In genomic region chr2:156324116-156324588, GRCm38 (mm10) we compare ENCODE assay signal across 9 mouse cellular contexts. TPM values are rescaled to one million over a fixed set of nuclear protein-coding genes. Genes with fewer than 3 reads are reported as not detected.
DNase-seq lines count a peak whose midpoint lies in the region; ATAC-seq and TF ChIP-seq lines count a peak whose summit lies in the region.
"Had no signal": no experiment of that assay in that cellular context is flagged by ENCODE, and none has a peak within 500 bp of the region (broad histone marks: within the 10 kb centered on the region; RNA-seq: fewer than 3 reads in every experiment).

No protein-coding gene starts in this region.

- 27% methylated on average over 6 of the region's 6 CpGs for WGBS in heart, embryonic 16.5 days
- WGBS in liver, embryonic 12.5 days (ENCODE audit: insufficient replicate concordance): 11% methylated on average over 6 of the region's 6 CpGs
- 70% methylated on average over 6 of the region's 6 CpGs for WGBS in forebrain, embryonic 16.5 days

- peak overlapping the region; percentile 38 for H3K4me2 ChIP-seq in heart, embryonic 16.5 days (ENCODE audit: low read depth, low read length)
- H3K4me2 ChIP-seq in liver, embryonic 12.5 days: peak overlapping the region; percentile 43
- H3K4me2 ChIP-seq in forebrain, embryonic 16.5 days (ENCODE audit: low read length): no peak overlapping the region
- H3K4me2 ChIP-seq: hindbrain, embryonic 15.5 days had no signal

- no peaks in the 10 kb centered on the region for H3K9me3 ChIP-seq in heart, embryonic 16.5 days (replicated peaks; ENCODE audit: control insufficient read depth, low read length)
- no peaks in the 10 kb centered on the region for H3K9me3 ChIP-seq in liver, embryonic 12.5 days (replicated peaks)
- H3K9me3 ChIP-seq in forebrain, embryonic 16.5 days (ENCODE audit: control insufficient read depth, low read length): no peaks in the 10 kb centered on the region
- H3K9me3 ChIP-seq: hindbrain, embryonic 15.5 days had no signal

- H3K36me3 ChIP-seq in heart, embryonic 16.5 days (ENCODE audit: control insufficient read depth, insufficient read depth): no peaks in the 10 kb centered on the region
- peaks cover 5% of the 10 kb centered on the region; the same call in 1 of the 2 replicates for H3K36me3 ChIP-seq in liver, embryonic 12.5 days
- H3K36me3 ChIP-seq in forebrain, embryonic 16.5 days (ENCODE audit: control insufficient read depth, insufficient read depth): 0 out of 2 replicates have a peak, but pooled peaks cover 3% of the 10 kb centered on the region

- DNase-seq in frontal cortex, postnatal 25 days (ENCODE audit: low spot score in 2 of 2): no peak
- peak; percentile 5 for DNase-seq in brain, embryonic 14.5 days (ENCODE audit: low read depth)
- peak; percentile 50 to 63 for DNase-seq in right cerebral cortex, postnatal 10 days (ENCODE audit: low spot score in 2 of 2)
- no peak for DNase-seq in cerebellum, adult 11 months

- H3K27me3 ChIP-seq in heart, embryonic 16.5 days (ENCODE audit: control insufficient read depth, insufficient read depth, low read length): no peaks in the 10 kb centered on the region
- H3K27me3 ChIP-seq in liver, embryonic 12.5 days (replicated peaks): no peaks in the 10 kb centered on the region
- no peaks in the 10 kb centered on the region for H3K27me3 ChIP-seq in forebrain, embryonic 16.5 days (replicated peaks; ENCODE audit: control insufficient read depth, insufficient read depth, low read length)
- H3K27me3 ChIP-seq: hindbrain, embryonic 15.5 days had no signal

- no peak for TF ChIP-seq CTCF in brain, embryonic 14.5 days (IDR thresholded peaks at IDR 0.05; ENCODE audit: borderline replicate concordance, extremely low read depth, insufficient read depth, insufficient read length)

- H3K9ac ChIP-seq in heart, embryonic 16.5 days (ENCODE audit: low read length): peak overlapping the region; percentile 33; the same call in 1 of the 2 replicates
- no peak overlapping the region for H3K9ac ChIP-seq in liver, embryonic 12.5 days
- no peak overlapping the region for H3K9ac ChIP-seq in forebrain, embryonic 16.5 days (replicated peaks; ENCODE audit: low read depth, low read length)
- H3K9ac ChIP-seq: hindbrain, embryonic 15.5 days had no signal

- peak overlapping the region; percentile 72 for H3K27ac ChIP-seq in heart, embryonic 16.5 days (ENCODE audit: low read length)
- peak overlapping the region; percentile 70 for H3K27ac ChIP-seq in liver, embryonic 12.5 days
- no peak overlapping the region for H3K27ac ChIP-seq in forebrain, embryonic 16.5 days (ENCODE audit: low read length)
- H3K27ac ChIP-seq: hindbrain, embryonic 15.5 days had no signal

- peak; percentile 88; the same call in 1 of the 2 replicates for ATAC-seq in frontal cortex, adult (ENCODE audit: low TSS enrichment)
- peak; percentile 82 for ATAC-seq in heart, embryonic 16.5 days (replicated peaks; ENCODE audit: extremely low read depth, insufficient read depth, low FRiP score)
- ATAC-seq in liver, embryonic 12.5 days: peak; percentile 72
- ATAC-seq in forebrain, embryonic 16.5 days: no peak

- peaks cover 10% of the 10 kb centered on the region for H3K4me1 ChIP-seq in heart, embryonic 16.5 days (ENCODE audit: control insufficient read depth, insufficient read depth, low read length)
- H3K4me1 ChIP-seq in liver, embryonic 12.5 days: peaks cover 20% of the 10 kb centered on the region
- H3K4me1 ChIP-seq in forebrain, embryonic 16.5 days (replicated peaks; ENCODE audit: control insufficient read depth, insufficient read depth, low read length): no peaks in the 10 kb centered on the region
- H3K4me1 ChIP-seq: hindbrain, embryonic 15.5 days had no signal

- no peak for TF ChIP-seq POLR2A in brain, embryonic 14.5 days (IDR thresholded peaks at IDR 0.05; ENCODE audit: borderline replicate concordance, extremely low read depth, insufficient read depth, insufficient read length, poor library complexity, severe bottlenecking)

- no peak overlapping the region for H3K4me3 ChIP-seq in heart, embryonic 16.5 days (ENCODE audit: low read length)
- H3K4me3 ChIP-seq in liver, embryonic 12.5 days: no peak overlapping the region
- H3K4me3 ChIP-seq in forebrain, embryonic 16.5 days (replicated peaks; ENCODE audit: low read length): no peak overlapping the region
- H3K4me3 ChIP-seq: hindbrain, embryonic 15.5 days had no signal

RNA-seq across cellular contexts. Expression of gene Scand1, which starts 11.6 kb away (rescaled TPM):
- polyA plus RNA-seq in brain, embryonic 14.5 days (2012; rRNA removed): 117 and 173 TPM in 2 replicates
- polyA plus RNA-seq in heart, embryonic 16.5 days (2015; fragmentation: Nextera tagmentation; extraction: Ambion mirVana): 45.3 and 48.2 TPM in 2 replicates
- 57.4 and 65.1 TPM in 2 replicates for polyA plus RNA-seq in liver, embryonic 12.5 days (2016; fragmentation: Nextera tagmentation; extraction: Ambion mirVana)
- 60.6 and 64.9 TPM in 2 replicates for polyA plus RNA-seq in forebrain, embryonic 16.5 days (2015; fragmentation: Nextera tagmentation; extraction: Ambion mirVana)

RNA-seq across cellular contexts. Expression of gene Cnbd2, which starts 12.1 kb away (rescaled TPM):
- polyA plus RNA-seq in brain, embryonic 14.5 days (2012; rRNA removed): 3.0 and 4.1 TPM in 2 replicates
- polyA plus RNA-seq in heart, embryonic 16.5 days (2015; fragmentation: Nextera tagmentation; extraction: Ambion mirVana): 2.2 and 2.7 TPM in 2 replicates
- 2.0 TPM in 2 replicates for polyA plus RNA-seq in liver, embryonic 12.5 days (2016; fragmentation: Nextera tagmentation; extraction: Ambion mirVana)
- 5.0 and 6.9 TPM in 2 replicates for polyA plus RNA-seq in forebrain, embryonic 16.5 days (2015; fragmentation: Nextera tagmentation; extraction: Ambion mirVana)

Comparison
In these comparisons a context has a peak if more than half of its experiments do, and no peak if none do; other contexts are left out.
1. DNase-seq: peak in brain, embryonic 14.5 days (single experiment) and right cerebral cortex, postnatal 10 days (2 of 2); none in frontal cortex, postnatal 25 days (0 of 2) and cerebellum, adult 11 months (single experiment).